Mouse (Mus musculus) embryonic facial prominence, embryonic 14.5 days (tissue): ENCODE measurements around the gene Ercc5. TPM values are rescaled to one million over a fixed set of nuclear protein-coding genes. Genes with fewer than 3 reads are reported as not detected.
A peak's percentile ranks its signal among the peaks of the same experiment; 100 is the strongest.

Experiments used
- ATAC-seq: fragments of 200-750 bp; cut with Nextera tagmentation; 2 replicates; pipeline ENCODE4 v1.8.0; 2017; ENCODE audit warnings: low read depth, moderate number of reproducible peaks, moderate TSS enrichment
- DNase-seq: peaks from one replicate; pipeline ENCODE4 v3.0.0-alpha.2; 2015; ENCODE audit warnings: low spot score
- H3K27ac ChIP-seq: fragments of 300-500 bp; sonication (generic); replicated peaks from 2 replicates; pipeline ENCODE4 v1.5.1; 2014; ENCODE audit warnings: low read depth, mild to moderate bottlenecking, low read length, moderate library complexity
- H3K27me3 ChIP-seq: fragments of 300-500 bp; sonication (generic); replicated peaks from 2 replicates; pipeline ENCODE4 v1.6.1; 2014; ENCODE audit warnings: low read length; ENCODE audit not compliant: control insufficient read depth, insufficient read depth
- H3K36me3 ChIP-seq: fragments of 300-500 bp; sonication (generic); 2 replicates; pipeline ENCODE4 v1.6.1; 2014; ENCODE audit warnings: low read length, mixed read lengths; ENCODE audit not compliant: control insufficient read depth, insufficient read depth
- H3K4me1 ChIP-seq: fragments of 300-500 bp; sonication (generic); 2 replicates; pipeline ENCODE4 v1.6.1; 2014; ENCODE audit warnings: antibody characterized with exemption, low read length; ENCODE audit not compliant: control insufficient read depth, insufficient read depth
- H3K4me2 ChIP-seq: fragments of 300-500 bp; sonication (generic); 2 replicates; pipeline ENCODE4 v1.6.1; 2014; ENCODE audit warnings: low read depth, mild to moderate bottlenecking, low read length, moderate library complexity, mixed read lengths
- H3K4me3 ChIP-seq: fragments of 300-500 bp; sonication (generic); 2 replicates; pipeline ENCODE4 v1.5.1; 2014; ENCODE audit warnings: low read depth, mild to moderate bottlenecking, low read length
- H3K9ac ChIP-seq: fragments of 300-500 bp; sonication (generic); 2 replicates; pipeline ENCODE4 v1.6.1; 2014; ENCODE audit warnings: low read depth, mild to moderate bottlenecking, low read length, moderate library complexity, mixed read lengths
- H3K9me3 ChIP-seq: fragments of 300-500 bp; sonication (generic); 2 replicates; pipeline ENCODE4 v1.6.1; 2016; ENCODE audit warnings: low read length; ENCODE audit not compliant: control insufficient read depth
- WGBS: fragments of 180-500 bp; shearing (Covaris S2); extraction: QIAGEN DNeasy Blood & Tissue Kit; methylation state at CpG from one replicate; pipeline ENCODE4 v1.1.7; 2014; 5-methylcytosine and 5-hydroxymethylcytosine counted together
- polyA plus RNA-seq: library from polyadenylated mRNA; unstranded; fragments of >200 nt; fragmentation: Nextera tagmentation; extraction: Ambion mirVana; gene quantifications from 2 replicates; pipeline ENCODE4 v1.2.1, GENCODE M21; 2014

Gene Ercc5
- 22.1 and 22.4 TPM in 2 replicates for polyA plus RNA-seq

DNA sequence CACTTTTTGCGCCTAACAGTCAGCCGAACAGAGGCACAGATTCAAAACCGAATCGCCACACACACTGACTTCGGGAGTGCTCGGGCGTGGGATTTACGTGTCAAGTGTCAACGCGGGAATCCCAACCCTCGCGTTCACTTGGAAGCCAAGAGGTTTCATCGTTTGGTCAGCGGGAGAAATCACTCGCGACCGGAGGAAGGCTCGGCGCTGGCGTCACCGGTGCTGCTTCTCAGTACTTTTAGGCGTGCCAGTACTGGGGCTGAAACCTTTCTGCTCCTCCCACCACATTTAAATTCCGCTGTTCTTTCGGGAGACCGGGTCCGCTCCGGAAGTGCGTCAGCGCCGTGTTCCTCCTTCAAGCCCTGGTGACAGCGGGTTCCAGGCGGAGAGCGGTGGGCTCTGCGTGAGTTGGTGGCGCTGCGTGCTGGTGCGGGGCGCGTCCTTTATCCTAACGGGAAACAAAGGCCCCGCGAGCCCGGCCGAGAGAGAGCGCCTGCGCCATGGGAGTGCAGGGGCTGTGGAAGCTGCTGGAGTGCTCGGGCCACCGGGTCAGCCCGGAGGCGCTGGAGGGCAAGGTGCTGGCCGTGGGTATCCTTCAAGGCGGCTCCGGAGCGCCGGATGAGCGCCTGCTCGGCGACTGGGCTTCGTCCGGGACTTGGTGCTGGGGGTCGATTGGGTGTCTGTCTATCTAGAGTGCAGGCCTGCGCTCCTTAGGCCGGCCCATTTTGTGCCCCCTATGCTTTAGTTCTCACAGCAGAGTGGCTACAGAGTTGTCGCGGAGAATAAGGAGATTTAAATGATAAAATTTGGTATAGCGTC lies at the start of gene Ercc5:
Gene Ercc5 (plus strand): TSS at position 182 of the 819 bp plus-strand sequence.
- H3K4me1 ChIP-seq: peaks cover 7% of the 10 kb centered on the region; the same call in 1 of the 2 replicates
- peak within 1 kb of the TSS; percentile 96 for H3K4me3 ChIP-seq
- no peaks in the 10 kb centered on the region for H3K27me3 ChIP-seq
- H3K9me3 ChIP-seq: no peaks in the 10 kb centered on the region
- under 1% methylated on average over 57 of the region's 66 CpGs for WGBS
- peak; percentile 97 for DNase-seq
- H3K9ac ChIP-seq: peak within 1 kb of the TSS; percentile 96
- peaks cover 9% of the 10 kb centered on the region for H3K36me3 ChIP-seq
- ATAC-seq: peak; percentile 98
- H3K27ac ChIP-seq: peak within 1 kb of the TSS; percentile 99
- peak within 1 kb of the TSS; percentile 66 for H3K4me2 ChIP-seq

DNA sequence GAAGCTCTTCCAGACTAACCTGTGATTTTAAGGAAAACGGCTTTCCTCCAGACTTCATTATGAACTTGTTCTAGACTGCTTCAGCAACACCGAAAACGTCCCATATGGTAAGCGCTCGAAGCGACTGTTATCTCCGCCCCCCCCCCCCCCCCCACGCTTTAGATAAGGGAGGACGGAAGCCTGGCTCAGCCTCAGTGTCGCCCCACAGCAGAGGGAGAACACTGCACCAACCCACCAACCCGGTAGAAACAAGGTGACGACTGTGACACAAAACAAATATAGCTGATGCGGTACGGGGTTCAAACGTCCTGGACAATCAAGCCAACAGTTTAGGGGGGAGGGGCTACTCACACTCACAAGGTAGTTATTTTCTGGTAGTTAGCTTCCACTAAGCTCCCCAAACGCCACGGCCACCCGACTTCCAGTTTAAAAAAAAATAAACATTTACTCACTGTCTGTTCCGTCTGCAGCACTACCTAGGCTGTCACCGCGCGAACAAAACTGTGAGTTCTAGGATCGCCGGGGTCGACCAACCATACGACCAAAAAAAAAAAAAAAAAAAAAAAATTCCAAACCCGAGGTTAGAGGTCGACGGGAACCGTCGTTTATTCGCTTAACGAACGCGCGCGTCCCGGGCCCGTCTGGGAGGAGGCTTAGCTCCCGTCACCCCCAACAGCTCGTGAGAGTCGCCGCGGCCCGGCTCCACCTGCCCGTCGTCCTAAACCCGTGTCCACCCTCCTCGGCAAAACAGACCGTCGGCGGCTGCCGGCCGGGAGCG lies 45.9 kb upstream of the Ercc5 start:
- peaks cover 5% of the 10 kb centered on the region for H3K4me1 ChIP-seq
- H3K9ac ChIP-seq: peak overlapping the region; percentile 87
- H3K27ac ChIP-seq: peak overlapping the region; percentile 82
- under 1% methylated on average over 48 of the region's 55 CpGs for WGBS
- ATAC-seq: peak; percentile 72
- H3K27me3 ChIP-seq: no peaks in the 10 kb centered on the region
- peak; percentile 57 for DNase-seq
- H3K9me3 ChIP-seq: no peaks in the 10 kb centered on the region
- H3K4me2 ChIP-seq: peak overlapping the region; percentile 75
- peak overlapping the region; percentile 90 for H3K4me3 ChIP-seq
- peaks cover 21% of the 10 kb centered on the region for H3K36me3 ChIP-seq

DNA sequence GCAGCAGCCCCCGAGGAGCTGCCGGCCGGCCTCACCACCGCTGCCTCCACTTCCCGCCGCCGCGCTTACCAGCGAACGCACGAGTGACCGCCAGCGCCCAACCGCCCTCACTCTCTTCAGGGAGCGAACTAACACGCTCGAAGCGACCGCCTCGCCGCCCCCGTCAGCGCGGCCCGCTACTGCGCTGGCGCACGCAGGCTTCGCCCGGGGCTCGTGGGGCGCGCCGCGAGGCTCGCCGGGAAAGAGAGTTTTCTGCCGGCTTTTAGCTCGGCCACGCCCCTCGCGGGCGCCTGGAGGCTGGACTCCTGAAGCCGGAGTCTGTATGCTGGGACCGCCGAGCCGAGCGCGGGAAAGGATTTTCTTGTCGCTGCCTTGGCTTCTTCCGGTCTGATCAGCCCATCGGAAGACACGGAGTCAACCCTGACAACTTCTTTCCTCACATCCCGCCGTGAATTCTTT lies 45.3 kb upstream of the Ercc5 start, which contains the start of gene Tex30:
Gene Tex30 (minus strand): TSS at position 183 of the 459 bp plus-strand sequence.
- Histone ChIP-seq H3K27me3 (no peaks in the 10 kb centered on the region), H3K4me1 (peaks cover 5% of the 10 kb centered on the region), H3K36me3 (peaks cover 24% of the 10 kb centered on the region), H3K9ac (peak within 1 kb of the TSS; percentile 87), H3K9me3 (no peaks in the 10 kb centered on the region), H3K27ac (peak within 1 kb of the TSS; percentile 82), H3K4me2 (peak within 1 kb of the TSS; percentile 75), H3K4me3 (peak within 1 kb of the TSS; percentile 90)
- under 1% methylated on average over 45 of the region's 55 CpGs for WGBS
- DNase-seq (peak; percentile 99), ATAC-seq (peak; percentile 98)

DNA sequence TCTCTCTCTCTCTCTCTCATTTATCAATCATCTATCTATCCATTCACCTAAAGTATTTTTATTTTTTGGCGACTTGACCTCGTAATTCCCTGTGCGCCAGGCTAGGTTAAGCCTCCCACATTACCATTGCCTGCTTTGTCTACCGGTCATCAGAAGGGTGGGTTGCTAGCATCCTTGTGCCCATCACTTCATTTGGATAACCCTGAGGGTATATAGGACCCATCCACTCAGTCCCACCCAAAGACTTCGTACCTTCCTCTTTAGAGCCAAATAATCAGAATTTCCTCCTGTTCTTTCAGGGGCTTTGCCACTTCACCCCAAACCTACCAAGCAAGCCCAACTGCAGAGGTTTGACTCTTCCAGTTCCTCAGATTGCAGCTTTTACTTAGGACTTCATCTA lies 44.6 kb upstream of the Ercc5 start:
- Histone ChIP-seq H3K4me3 (peak overlapping the region; percentile 90), H3K36me3 (peaks cover 27% of the 10 kb centered on the region), H3K4me2 (peak overlapping the region; percentile 75), H3K9me3 (no peaks in the 10 kb centered on the region), H3K27me3 (no peaks in the 10 kb centered on the region), H3K27ac (peak overlapping the region; percentile 82; the same call in 1 of the 2 replicates), H3K4me1 (peaks cover 5% of the 10 kb centered on the region), H3K9ac (peak overlapping the region; percentile 66; the same call in 1 of the 2 replicates)
- no peak for ATAC-seq
- WGBS: 12% methylated on average over 5 of the region's 5 CpGs
- no peak for DNase-seq

DNA sequence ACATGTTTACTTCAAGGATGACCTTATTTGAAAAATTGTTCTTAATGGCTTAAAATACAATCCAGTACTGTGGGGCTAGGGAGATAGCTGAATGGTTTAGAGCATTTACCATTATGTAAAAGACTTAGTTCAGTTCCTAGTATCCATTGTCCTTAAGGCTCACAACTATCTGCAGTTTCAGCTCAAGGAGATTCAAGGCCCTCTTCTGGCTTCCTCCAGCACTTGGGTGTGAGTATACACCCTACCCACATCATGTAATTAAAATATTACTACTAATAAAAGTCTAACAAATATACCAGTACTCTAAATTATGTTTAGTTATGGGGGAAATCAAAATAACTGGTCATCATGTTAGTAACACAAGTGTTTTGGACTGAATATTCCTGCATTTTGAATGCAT lies 30.0 kb upstream of the Ercc5 start:
- H3K4me2 ChIP-seq: peak overlapping the region; percentile 85
- peaks cover 10% of the 10 kb centered on the region for H3K4me1 ChIP-seq
- H3K9ac ChIP-seq: peak overlapping the region; percentile 74
- peaks cover 37% of the 10 kb centered on the region for H3K36me3 ChIP-seq
- DNase-seq (no peak), ATAC-seq (no peak)
- peak overlapping the region; percentile 95 for H3K27ac ChIP-seq
- H3K9me3 ChIP-seq: no peaks in the 10 kb centered on the region
- H3K27me3 ChIP-seq: no peaks in the 10 kb centered on the region
- peak overlapping the region; percentile 72 for H3K4me3 ChIP-seq

DNA sequence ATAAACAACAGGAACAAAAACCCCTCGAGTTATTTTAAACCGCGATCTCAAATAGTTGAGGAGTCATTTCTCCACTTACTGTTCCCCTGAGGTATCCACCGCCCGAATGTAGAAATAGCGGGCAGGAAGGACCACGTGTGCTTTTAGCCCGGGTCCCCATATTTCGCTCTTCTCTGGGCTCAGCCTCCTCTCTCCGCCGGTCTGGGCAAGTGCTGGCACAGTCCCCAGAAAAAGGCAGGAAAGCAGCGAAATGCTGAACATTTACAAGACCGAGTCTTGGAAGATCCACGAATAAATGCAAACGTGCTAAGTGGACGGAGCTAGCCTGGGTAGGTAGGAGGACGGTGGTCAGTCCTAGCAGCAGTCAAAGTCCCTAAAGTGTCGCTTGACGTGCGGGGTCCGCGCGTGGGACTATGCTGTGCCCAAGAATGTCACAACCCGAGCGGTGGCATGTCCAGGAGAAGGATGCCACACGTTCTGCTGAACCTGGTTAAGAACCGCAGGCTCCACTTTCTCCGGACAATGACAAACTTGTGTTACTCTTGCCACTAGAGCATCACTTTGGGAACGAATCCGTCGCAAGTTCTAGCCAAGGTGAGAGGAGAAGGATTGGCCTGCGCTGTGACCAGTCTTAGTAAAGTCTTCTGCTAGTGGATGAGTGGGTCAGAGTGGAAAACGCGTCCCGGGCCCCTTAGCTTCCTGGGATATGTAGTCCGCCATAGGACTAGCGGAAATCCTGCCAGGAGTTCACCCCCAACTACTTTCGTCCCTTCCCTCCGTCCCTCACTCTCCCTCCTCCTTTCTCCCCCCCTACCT lies 29.1 kb upstream of the Ercc5 start, which contains the start of the genes Kdelc1 and Bivm:
Gene Kdelc1 (minus strand): TSS at position 570 of the 816 bp plus-strand sequence.
Gene Bivm (plus strand): TSS at position 719 of the 816 bp plus-strand sequence.
- peak; percentile 98 for ATAC-seq
- H3K4me3 ChIP-seq: peak within 1 kb of the TSS; percentile 72
- H3K4me1 ChIP-seq: peaks cover 10% of the 10 kb centered on the region
- peak within 1 kb of the TSS; percentile 84 for H3K9ac ChIP-seq
- H3K27ac ChIP-seq: peak within 1 kb of the TSS; percentile 95
- peak; percentile 99 for DNase-seq
- H3K4me2 ChIP-seq: peak within 1 kb of the TSS; percentile 85
- under 1% methylated on average over 39 of the region's 39 CpGs for WGBS
- no peaks in the 10 kb centered on the region for H3K27me3 ChIP-seq
- H3K36me3 ChIP-seq: peaks cover 29% of the 10 kb centered on the region
- no peaks in the 10 kb centered on the region for H3K9me3 ChIP-seq

DNA sequence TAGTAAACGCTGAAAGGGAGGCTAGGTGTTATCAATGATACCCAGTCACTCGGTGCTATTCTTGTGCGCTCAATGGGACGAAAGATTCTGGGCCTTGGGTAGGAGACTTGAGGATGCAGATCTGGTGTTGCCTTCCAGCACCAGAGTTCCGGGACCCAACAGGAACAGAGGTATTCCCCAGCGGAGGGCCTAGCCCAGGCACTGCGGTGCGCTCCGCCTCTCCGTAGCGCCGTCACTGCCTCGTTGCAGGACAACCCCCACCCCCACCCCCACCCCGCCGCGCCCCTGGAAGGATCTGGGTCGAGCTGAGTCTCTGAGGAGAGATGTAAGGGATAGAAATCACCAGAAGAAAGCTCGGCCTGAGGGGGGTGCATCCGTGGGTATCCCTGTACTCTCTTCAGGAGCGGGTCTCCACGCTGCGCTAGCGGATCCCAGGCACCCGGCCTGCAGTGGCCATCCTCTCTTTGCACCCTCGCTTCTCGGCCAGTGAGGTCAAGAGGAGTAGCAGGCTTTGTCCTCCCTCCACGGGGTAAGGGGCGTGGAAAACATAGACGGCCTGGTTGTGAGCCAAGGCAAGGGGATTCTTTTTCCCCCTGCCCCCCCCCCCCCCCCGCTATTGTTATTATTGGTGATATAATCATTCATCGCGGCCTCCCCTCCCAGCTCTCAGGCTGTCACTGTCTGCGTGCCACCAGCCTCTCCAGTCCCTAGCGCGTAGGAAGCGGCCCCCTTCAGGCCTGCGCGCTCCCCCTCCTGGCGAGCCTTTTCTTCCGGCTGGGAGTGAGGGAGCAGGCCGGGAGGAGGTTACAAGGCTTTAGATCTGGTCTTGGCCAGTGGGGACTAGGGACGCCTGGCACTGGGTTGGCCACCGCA lies 28.1 kb upstream of the Ercc5 start:
- Histone ChIP-seq H3K27ac (peak overlapping the region; percentile 95), H3K36me3 (peaks cover 22% of the 10 kb centered on the region), H3K9me3 (no peaks in the 10 kb centered on the region)

More for the DNA sequence above, 28.1 kb upstream of the Ercc5 start:
- peaks cover 10% of the 10 kb centered on the region for H3K4me1 ChIP-seq
- DNase-seq (peak; percentile 92), ATAC-seq (peak; percentile 92)
- no peaks in the 10 kb centered on the region for H3K27me3 ChIP-seq
- peak overlapping the region; percentile 84 for H3K9ac ChIP-seq
- WGBS: 0% methylated on average over 37 of the region's 43 CpGs
- H3K4me3 ChIP-seq: peak overlapping the region; percentile 72
- H3K4me2 ChIP-seq: peak overlapping the region; percentile 85
